Mouse (Mus musculus): Measurements from ENCODE around the gene Rtn3. TPM values are rescaled to one million over a fixed set of nuclear protein-coding genes. Genes with fewer than 3 reads are reported as not detected.
"Not testable (repeated sequence)": the region's sequence is repeated elsewhere in the genome, so short reads cannot be mapped to it uniquely, and the experiment has no call there.

Gene Rtn3
- polyA plus RNA-seq, 1 experiment from 2014 or later: 549 TPM

DNA sequence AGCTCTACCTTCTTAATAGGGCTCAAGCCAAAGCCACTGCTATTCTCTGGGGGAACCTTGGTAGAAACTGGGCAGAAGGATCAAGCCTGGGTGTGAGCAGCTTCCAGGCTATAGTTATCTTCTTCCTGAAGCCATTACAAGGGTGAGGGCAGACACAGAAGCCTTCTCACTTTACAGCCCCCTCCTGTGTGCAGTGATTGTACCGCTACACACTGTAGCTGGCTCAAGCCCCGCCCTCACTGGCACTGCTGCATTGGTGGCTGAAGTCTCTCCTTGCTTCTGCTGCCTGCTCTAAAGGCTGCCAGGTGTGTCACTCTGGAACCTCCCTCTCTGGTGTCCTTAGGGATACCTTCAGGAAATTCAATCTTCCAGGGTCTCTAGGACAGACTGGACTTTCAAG lies 70.7 kb downstream of the Rtn3 start:
- Histone ChIP-seq H3K4me1 (replicated peaks; ENCODE audit: control insufficient read depth, insufficient read depth, low read length) (peaks cover 11% of the 10 kb centered on the region), H3K9me3 (ENCODE audit: control insufficient read depth, low read length) (no peaks in the 10 kb centered on the region), H3K27ac (no peak overlapping the region), H3K4me3 (replicated peaks; ENCODE audit: low read length) (no peak overlapping the region), H3K9ac (no peak overlapping the region), H3K27me3 (ENCODE audit: control insufficient read depth, insufficient read depth, low read length) (no peaks in the 10 kb centered on the region), H3K4me2 (replicated peaks) (no peak overlapping the region), H3K36me3 (replicated peaks; ENCODE audit: control insufficient read depth, insufficient read depth) (no peaks in the 10 kb centered on the region)
- ATAC-seq (ENCODE audit: low FRiP score) (no peak), DNase-seq (ENCODE audit: low spot score) (no peak)
- 57% methylated on average over 2 of the region's 2 CpGs for WGBS

DNA sequence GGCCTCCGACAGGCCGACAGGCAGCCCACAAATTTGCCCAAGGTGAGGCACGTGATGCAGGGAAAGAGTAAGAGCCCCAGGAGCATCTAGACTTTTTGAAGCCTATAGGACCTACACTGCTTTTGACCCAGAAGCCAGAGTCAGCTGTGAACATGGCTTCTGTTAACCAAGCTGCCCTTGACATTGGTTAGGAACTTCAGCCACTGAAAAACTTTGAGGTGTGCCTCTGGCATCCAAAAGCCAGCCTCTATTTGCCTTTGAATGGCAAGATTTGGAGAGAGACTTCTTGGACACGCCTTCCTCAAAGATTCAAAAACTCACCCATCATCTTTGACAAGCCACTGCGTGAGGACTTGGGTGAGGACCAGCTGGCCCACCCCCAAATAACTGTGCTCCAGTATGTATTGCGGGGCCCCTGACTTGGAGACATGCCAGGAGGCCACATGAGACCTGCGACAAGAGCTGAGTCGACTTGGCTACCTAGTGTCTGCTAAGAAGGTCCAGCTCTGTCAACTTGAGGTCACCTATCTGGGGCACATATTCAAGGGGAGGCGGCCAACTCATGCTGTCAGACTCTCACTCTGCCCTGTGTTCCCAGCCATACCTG lies 78.4 kb downstream of the Rtn3 start:
- no peak overlapping the region for H3K4me2 ChIP-seq (replicated peaks)
- 74% methylated on average over 9 of the region's 9 CpGs for WGBS
- H3K27ac ChIP-seq: no peak overlapping the region
- H3K9me3 ChIP-seq (ENCODE audit: control insufficient read depth, low read length): no peaks in the 10 kb centered on the region
- no peaks in the 10 kb centered on the region for H3K36me3 ChIP-seq (replicated peaks; ENCODE audit: control insufficient read depth, insufficient read depth)
- ATAC-seq (ENCODE audit: low FRiP score) (no peak), DNase-seq (ENCODE audit: low spot score) (no peak)
- no peak overlapping the region for H3K9ac ChIP-seq
- no peaks in the 10 kb centered on the region for H3K27me3 ChIP-seq (ENCODE audit: control insufficient read depth, insufficient read depth, low read length)
- H3K4me1 ChIP-seq (replicated peaks; ENCODE audit: control insufficient read depth, insufficient read depth, low read length): no peaks in the 10 kb centered on the region
- H3K4me3 ChIP-seq (replicated peaks; ENCODE audit: low read length): no peak overlapping the region

DNA sequence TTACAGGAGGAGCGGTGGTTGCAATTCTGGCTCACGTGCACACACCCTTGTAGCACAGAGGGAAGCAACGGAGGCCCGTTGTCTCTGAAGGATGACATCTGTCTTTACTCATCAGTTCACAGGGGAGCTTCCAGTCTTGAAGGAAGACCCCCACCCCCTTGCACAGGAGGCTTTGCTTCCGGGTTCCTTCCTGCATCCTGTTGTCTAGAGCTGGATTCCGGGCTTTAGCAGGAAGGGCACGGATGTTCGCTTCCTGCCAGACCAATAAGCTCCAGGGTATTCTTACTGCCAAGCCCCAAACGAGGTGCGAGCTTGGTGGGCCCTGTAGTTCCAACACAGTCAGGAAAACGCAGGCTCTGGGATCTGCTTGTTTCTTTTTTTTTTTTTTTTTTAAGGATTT lies 82.4 kb downstream of the Rtn3 start:
- Histone ChIP-seq H3K9me3 (ENCODE audit: control insufficient read depth, low read length) (no peaks in the 10 kb centered on the region), H3K27me3 (ENCODE audit: control insufficient read depth, insufficient read depth, low read length) (no peaks in the 10 kb centered on the region), H3K9ac (no peak overlapping the region), H3K36me3 (replicated peaks; ENCODE audit: control insufficient read depth, insufficient read depth) (no peaks in the 10 kb centered on the region), H3K27ac (no peak overlapping the region), H3K4me3 (replicated peaks; ENCODE audit: low read length) (no peak overlapping the region), H3K4me2 (replicated peaks) (no peak overlapping the region), H3K4me1 (replicated peaks; ENCODE audit: control insufficient read depth, insufficient read depth, low read length) (no peaks in the 10 kb centered on the region)
- no peak for DNase-seq (ENCODE audit: low spot score)
- 82% methylated on average over 11 of the region's 11 CpGs for WGBS
- ATAC-seq (ENCODE audit: low FRiP score): no peak

DNA sequence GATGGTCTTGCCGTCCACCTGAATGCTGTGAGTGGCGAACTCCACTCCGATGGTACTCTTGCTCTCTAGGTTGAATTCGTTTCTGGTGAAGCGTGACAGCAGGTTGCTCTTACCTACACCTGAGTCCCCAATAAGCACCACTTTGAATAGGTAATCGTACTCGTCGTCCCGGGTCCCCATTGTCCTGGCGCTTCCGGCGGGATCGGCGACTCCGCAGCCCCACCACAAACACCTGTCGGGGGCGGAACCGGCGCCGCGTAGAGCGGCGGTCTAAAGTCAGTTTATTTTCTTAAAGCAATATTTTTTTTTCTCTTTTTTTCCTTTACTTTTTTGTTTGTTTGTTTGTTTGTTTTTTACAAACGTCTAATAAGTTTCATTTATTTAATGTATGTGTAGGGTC lies 84.2 kb downstream of the Rtn3 start:
- H3K27ac ChIP-seq; H3K36me3 ChIP-seq (replicated peaks; ENCODE audit: control insufficient read depth, insufficient read depth); H3K4me1 ChIP-seq (replicated peaks; ENCODE audit: control insufficient read depth, insufficient read depth, low read length); H3K9ac ChIP-seq; H3K4me3 ChIP-seq (replicated peaks; ENCODE audit: low read length); H3K4me2 ChIP-seq (replicated peaks); ATAC-seq (ENCODE audit: low FRiP score); DNase-seq (ENCODE audit: low spot score); H3K27me3 ChIP-seq (ENCODE audit: control insufficient read depth, insufficient read depth, low read length); H3K9me3 ChIP-seq (ENCODE audit: control insufficient read depth, low read length): not testable (repeated sequence)
- 42% methylated on average over 24 of the region's 24 CpGs for WGBS

DNA sequence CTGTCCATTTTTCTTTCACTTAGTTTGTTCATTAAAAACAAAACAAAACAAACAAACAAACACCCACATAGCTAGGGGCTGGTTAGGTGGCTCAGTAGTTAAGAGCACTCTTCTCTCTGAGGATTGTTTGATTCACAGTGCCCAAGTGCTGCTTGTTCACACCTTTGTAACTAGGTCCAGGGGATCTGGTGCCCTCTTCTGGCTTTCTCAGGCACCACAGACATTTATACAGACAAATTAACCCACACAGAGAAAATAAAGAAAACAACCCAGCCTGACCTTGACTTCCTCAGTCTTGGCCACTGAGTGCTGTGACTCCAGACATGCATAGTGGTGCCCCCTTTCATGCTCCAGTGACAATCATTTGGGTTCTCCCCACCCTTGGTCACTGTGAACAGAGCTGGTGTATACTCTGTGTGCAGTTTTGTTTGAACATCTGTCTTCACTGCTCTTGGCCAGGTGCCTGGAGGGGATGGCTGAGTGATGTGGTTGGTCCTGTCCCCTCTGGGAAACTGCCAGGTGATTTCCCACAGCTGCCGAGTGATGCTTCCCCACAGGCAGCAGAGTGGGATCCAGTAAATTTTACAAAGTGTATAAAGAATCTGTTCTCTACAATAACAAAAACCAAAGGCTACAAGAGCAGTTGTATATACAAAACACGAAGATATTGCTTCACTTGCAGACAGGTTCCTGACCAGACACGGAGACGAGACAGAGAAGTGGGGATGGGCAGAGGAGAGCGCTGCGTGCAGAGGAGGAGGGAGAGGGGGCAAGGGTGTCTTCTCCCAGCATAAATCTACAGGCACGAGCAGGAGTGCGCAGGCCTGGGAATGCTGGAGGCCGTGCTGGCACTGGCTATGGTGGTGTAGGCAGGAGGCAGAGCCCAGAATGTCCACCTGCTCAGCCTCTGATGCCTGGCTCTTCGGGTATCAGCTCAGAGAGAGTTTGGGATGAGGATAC lies 85.9 kb downstream of the Rtn3 start:
- not testable (repeated sequence) for H3K9ac ChIP-seq; H3K36me3 ChIP-seq (replicated peaks; ENCODE audit: control insufficient read depth, insufficient read depth); H3K4me3 ChIP-seq (replicated peaks; ENCODE audit: low read length); H3K27ac ChIP-seq; ATAC-seq (ENCODE audit: low FRiP score); H3K4me2 ChIP-seq (replicated peaks); H3K9me3 ChIP-seq (ENCODE audit: control insufficient read depth, low read length); DNase-seq (ENCODE audit: low spot score); H3K4me1 ChIP-seq (replicated peaks; ENCODE audit: control insufficient read depth, insufficient read depth, low read length); H3K27me3 ChIP-seq (ENCODE audit: control insufficient read depth, insufficient read depth, low read length)
- 65% methylated on average over 7 of the region's 10 CpGs for WGBS

DNA sequence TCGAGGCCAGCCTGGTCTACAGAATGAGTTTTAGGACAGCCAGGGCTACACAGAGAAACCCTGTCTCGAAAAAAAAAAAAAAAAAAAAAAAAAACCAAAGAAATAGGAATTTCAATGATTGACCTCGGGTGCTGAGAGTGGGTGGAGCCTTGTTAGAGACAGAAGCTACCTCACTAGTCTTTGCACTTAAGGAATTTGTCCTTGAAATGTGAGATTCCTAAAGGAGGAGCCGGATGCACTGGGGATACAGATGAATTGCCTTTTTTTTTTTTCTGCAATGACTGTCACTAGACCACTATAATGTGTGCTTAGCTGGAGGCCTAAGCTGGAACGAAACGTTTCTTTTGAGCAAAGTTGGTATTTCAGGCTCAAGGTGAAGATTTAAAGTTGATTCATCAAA lies 94.6 kb downstream of the Rtn3 start:
- Histone ChIP-seq H3K9me3 (ENCODE audit: control insufficient read depth, low read length) (peaks cover 4% of the 10 kb centered on the region; the same call in 1 of the 2 replicates), H3K9ac (no peak overlapping the region), H3K27me3 (ENCODE audit: control insufficient read depth, insufficient read depth, low read length) (no peaks in the 10 kb centered on the region), H3K4me3 (replicated peaks; ENCODE audit: low read length) (no peak overlapping the region), H3K4me2 (replicated peaks) (no peak overlapping the region), H3K27ac (no peak overlapping the region), H3K4me1 (replicated peaks; ENCODE audit: control insufficient read depth, insufficient read depth, low read length) (peaks cover 10% of the 10 kb centered on the region; the same call in 1 of the 2 replicates), H3K36me3 (replicated peaks; ENCODE audit: control insufficient read depth, insufficient read depth) (no peaks in the 10 kb centered on the region)
- ATAC-seq (ENCODE audit: low FRiP score): no peak
- WGBS: 89% methylated on average over 6 of the region's 6 CpGs
- no peak for DNase-seq (ENCODE audit: low spot score)

DNA sequence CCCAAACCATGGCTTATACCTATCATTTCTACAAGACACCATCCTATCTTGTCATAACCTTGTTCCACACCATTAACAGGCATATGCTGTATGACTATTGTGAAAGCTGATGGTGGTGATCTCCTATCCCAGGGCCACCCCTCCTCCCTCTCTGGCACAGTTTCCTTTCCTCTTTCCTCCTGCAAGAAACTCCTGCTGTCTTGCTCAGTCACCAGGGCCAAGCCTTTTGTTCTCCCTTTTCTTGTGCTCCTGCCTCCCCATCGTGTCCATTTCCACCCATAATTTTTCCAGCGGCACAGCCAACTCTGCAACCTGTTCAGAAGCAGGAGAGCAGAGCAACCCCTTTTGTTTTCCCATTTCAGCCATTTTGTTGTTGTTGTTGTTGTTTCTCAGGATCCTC lies 97.0 kb downstream of the Rtn3 start:
- DNase-seq (ENCODE audit: low spot score) (no peak), ATAC-seq (ENCODE audit: low FRiP score) (no peak)
- Histone ChIP-seq H3K27me3 (ENCODE audit: control insufficient read depth, insufficient read depth, low read length) (no peaks in the 10 kb centered on the region), H3K4me1 (replicated peaks; ENCODE audit: control insufficient read depth, insufficient read depth, low read length) (peaks cover 18% of the 10 kb centered on the region), H3K9ac (no peak overlapping the region), H3K9me3 (ENCODE audit: control insufficient read depth, low read length) (peaks cover 4% of the 10 kb centered on the region; the same call in 1 of the 2 replicates), H3K4me3 (replicated peaks; ENCODE audit: low read length) (no peak overlapping the region), H3K4me2 (replicated peaks) (no peak overlapping the region), H3K27ac (no peak overlapping the region), H3K36me3 (replicated peaks; ENCODE audit: control insufficient read depth, insufficient read depth) (no peaks in the 10 kb centered on the region)
- WGBS: 22% methylated on average over 2 of the region's 2 CpGs

DNA sequence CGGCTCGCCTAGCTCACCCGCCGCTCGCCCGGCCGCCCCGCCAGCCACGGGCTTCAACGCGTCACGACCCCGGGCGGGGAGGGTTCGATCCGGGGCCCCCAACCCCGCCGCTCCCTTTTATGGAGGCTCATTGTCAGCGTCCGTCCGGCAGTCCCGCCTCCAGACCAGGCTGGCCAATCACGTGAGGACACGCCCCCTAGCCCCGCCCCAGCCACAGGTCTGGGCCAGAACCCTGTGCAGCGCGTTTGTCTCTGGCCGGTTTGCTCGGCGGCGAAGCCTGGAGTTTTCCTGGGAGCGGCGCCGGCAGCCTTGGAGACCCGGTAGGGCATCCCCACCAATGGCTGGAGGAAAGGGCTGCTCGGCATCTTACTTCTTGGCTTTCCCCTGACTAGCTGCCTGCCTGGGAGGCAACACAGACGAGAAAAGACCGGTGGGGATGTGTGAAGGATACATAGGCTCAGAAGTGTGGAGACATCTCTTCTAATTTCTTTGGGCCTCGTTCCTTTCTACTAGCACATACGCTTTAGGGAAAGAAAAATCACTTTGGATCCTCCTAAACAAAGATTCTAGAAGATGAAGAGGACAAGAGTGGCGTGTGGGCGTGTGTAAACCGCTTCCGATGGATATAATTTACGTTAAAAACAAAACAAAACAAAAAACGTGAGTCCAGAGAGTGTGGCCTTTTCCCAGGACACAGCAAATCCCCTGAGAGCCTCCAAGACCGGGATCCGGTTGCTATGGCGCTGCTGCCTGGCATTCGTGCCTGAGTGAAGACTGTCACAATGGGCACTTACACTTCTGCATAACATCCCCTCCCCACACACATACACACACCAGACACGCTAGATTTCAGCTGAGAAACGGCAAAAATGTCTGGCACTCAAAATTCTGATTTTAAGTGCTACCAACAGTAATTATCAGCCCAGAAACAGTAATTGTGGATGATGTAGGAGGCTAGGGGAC lies 99.9 kb downstream of the Rtn3 start, which contains the start of gene Spindoc:
Gene Spindoc (minus strand): TSS at position 92 of the 963 bp plus-strand sequence.
- peak within 1 kb of the TSS; percentile 84 for H3K4me2 ChIP-seq (replicated peaks)
- peak; percentile 98 for ATAC-seq (ENCODE audit: low FRiP score)
- peak within 1 kb of the TSS; percentile 94 for H3K9ac ChIP-seq
- no peaks in the 10 kb centered on the region for H3K27me3 ChIP-seq (ENCODE audit: control insufficient read depth, insufficient read depth, low read length)
- WGBS: under 1% methylated on average over 50 of the region's 52 CpGs
- H3K27ac ChIP-seq: peak within 1 kb of the TSS; percentile 92
- no peaks in the 10 kb centered on the region for H3K9me3 ChIP-seq (ENCODE audit: control insufficient read depth, low read length)
- peak within 1 kb of the TSS; percentile 85 for H3K4me3 ChIP-seq (replicated peaks; ENCODE audit: low read length)
- no peaks in the 10 kb centered on the region for H3K36me3 ChIP-seq (replicated peaks; ENCODE audit: control insufficient read depth, insufficient read depth)
- peaks cover 35% of the 10 kb centered on the region for H3K4me1 ChIP-seq (replicated peaks; ENCODE audit: control insufficient read depth, insufficient read depth, low read length)
- peak; percentile 96 for DNase-seq (ENCODE audit: low spot score)

All from hindbrain, embryonic 14.5 days (tissue).